Mouse (Mus musculus) lung, embryonic 14.5 days (tissue): ENCODE data around the gene Timp4. TPM values are rescaled to one million over a fixed set of nuclear protein-coding genes. Genes with fewer than 3 reads are reported as not detected.

Source experiments
- ATAC-seq: fragments of 200-750 bp; cut with Nextera tagmentation; 2 replicates; pipeline ENCODE4 v1.8.0; 2017; ENCODE audit warnings: mild to moderate bottlenecking, moderate TSS enrichment, moderate library complexity; ENCODE audit not compliant: insufficient read depth
- DNase-seq: peaks from one replicate; pipeline ENCODE4 v3.0.0-alpha.2; 2015
- H3K27ac ChIP-seq: fragments of 300-500 bp; sonication (generic); 2 replicates; pipeline ENCODE4 v1.5.1; 2014; ENCODE audit warnings: low read depth, mild to moderate bottlenecking, moderate library complexity
- H3K27me3 ChIP-seq: fragments of 300-500 bp; sonication (generic); 2 replicates; pipeline ENCODE4 v1.6.1; 2014; ENCODE audit warnings: low read length, control low read depth; ENCODE audit not compliant: insufficient read depth
- H3K36me3 ChIP-seq: fragments of 300-500 bp; sonication (generic); 2 replicates; pipeline ENCODE4 v1.6.1; 2014; ENCODE audit warnings: control low read depth; ENCODE audit not compliant: insufficient read depth
- H3K4me1 ChIP-seq: fragments of 300-500 bp; sonication (generic); 2 replicates; pipeline ENCODE4 v1.6.1; 2014; ENCODE audit warnings: antibody characterized with exemption, control low read depth; ENCODE audit not compliant: insufficient read depth
- H3K4me2 ChIP-seq: fragments of 300-500 bp; sonication (generic); 2 replicates; pipeline ENCODE4 v1.6.1; 2014; ENCODE audit warnings: mild to moderate bottlenecking
- H3K4me3 ChIP-seq: fragments of 300-500 bp; sonication (generic); 2 replicates; pipeline ENCODE4 v1.5.1; 2014; ENCODE audit warnings: low read depth, low read length
- H3K9ac ChIP-seq: fragments of 300-500 bp; sonication (generic); 2 replicates; pipeline ENCODE4 v1.6.1; 2014
- H3K9me3 ChIP-seq: fragments of 300-500 bp; sonication (generic); 2 replicates; pipeline ENCODE4 v1.6.1; 2016; ENCODE audit warnings: low read depth, low read length, control low read depth
- CTCF ChIP-seq: IDR thresholded peaks from 2 replicates; pipeline ENCODE4 v1.5.1; 2016; ENCODE audit warnings: antibody characterized with exemption, low read depth
- WGBS: fragments of 180-500 bp; shearing (Covaris S2); extraction: QIAGEN DNeasy Blood & Tissue Kit; methylation state at CpG from one replicate; pipeline ENCODE4 v1.1.7; 2014; 5-methylcytosine and 5-hydroxymethylcytosine counted together
- polyA plus RNA-seq: library from polyadenylated mRNA; unstranded; fragments of >200 nt; fragmentation: Nextera tagmentation; extraction: Ambion mirVana; gene quantifications from 2 replicates; pipeline ENCODE4 v1.2.1, GENCODE M21; 2014

The Timp4 gene
- polyA plus RNA-seq, 1 experiment from 2014 or later, result 1.1 TPM

DNA sequence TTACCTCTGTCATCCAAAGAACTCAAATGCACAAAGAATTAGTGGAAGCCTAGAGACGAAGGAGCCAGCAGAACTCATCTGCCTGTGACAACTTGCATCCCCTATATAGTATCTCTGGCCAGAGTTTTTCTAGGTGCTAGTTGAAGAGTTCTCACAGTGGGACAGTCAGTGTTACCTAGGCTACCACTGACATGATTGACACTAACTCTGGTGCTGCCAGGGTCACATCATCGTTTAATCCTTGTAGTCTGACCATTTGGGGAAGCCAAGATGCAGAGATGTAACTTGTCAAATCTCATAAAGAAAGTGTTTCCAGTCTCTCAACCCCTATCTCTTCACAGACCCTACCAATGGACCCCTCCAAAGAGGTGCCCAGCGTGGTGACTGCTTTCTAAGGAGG is 19.3 kb upstream of the Timp4 start:
- ATAC-seq (no peak), DNase-seq (no peak)
- peak overlapping the region; percentile 19 for H3K27ac ChIP-seq
- H3K4me3 ChIP-seq, result no peak overlapping the region
- H3K9ac ChIP-seq, result no peak overlapping the region
- H3K9me3 ChIP-seq, result no peaks in the 10 kb centered on the region
- no peaks in the 10 kb centered on the region for H3K36me3 ChIP-seq
- no peak overlapping the region for H3K4me2 ChIP-seq
- TF ChIP-seq CTCF, result no peak
- H3K4me1 ChIP-seq, result peaks cover 5% of the 10 kb centered on the region
- WGBS, result 64% methylated on average over 3 of the region's 3 CpGs
- no peaks in the 10 kb centered on the region for H3K27me3 ChIP-seq

DNA sequence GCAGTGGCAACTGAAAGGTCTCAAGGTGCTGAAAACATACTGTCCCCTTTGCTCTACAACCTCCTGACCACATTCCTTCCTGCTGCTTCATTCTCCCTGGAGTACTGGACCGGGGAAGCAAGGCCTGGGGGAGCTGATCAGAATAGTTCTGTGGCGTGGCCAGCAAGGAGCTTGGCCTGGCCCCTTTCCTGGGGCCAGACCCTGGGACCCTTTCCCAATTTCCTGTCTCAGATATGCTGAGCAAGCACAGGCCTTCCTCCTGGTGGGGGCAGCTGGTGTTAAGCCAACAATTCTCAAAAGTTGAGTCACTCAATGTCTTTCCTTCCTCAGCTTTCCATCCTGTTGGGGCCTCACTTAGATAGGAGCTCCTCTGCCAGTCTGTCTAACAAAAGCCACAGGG is 18.1 kb upstream of the Timp4 start:
- Histone ChIP-seq H3K36me3 (no peaks in the 10 kb centered on the region), H3K4me2 (no peak overlapping the region), H3K4me1 (peaks cover 5% of the 10 kb centered on the region), H3K4me3 (no peak overlapping the region), H3K27me3 (no peaks in the 10 kb centered on the region), H3K9ac (no peak overlapping the region), H3K9me3 (no peaks in the 10 kb centered on the region), H3K27ac (no peak overlapping the region)
- TF ChIP-seq CTCF, result no peak
- WGBS, result 48% methylated on average over 2 of the region's 2 CpGs
- ATAC-seq, result no peak
- peak; percentile 22 for DNase-seq

DNA sequence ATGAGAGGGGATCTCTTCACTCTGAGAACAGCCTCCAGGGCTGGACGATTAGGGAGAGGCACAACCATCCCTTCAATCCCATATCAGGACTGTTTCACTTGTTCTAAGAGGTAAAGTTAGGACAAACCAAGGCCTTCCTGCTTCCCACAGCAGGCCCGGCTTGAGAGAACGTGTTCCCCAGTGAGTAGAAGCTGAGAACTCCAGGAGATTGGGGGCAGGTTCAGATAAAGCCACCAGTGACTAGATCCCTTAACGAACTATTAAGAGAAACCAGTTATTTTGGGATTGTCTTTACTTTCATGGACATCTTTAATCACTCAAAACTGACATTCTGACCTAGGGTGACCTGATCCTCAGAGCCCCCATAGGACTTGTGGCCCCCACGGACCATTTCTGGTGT is 17.6 kb upstream of the Timp4 start:
- Histone ChIP-seq H3K4me2 (no peak overlapping the region), H3K27me3 (no peaks in the 10 kb centered on the region), H3K9me3 (no peaks in the 10 kb centered on the region), H3K4me1 (peaks cover 5% of the 10 kb centered on the region), H3K9ac (no peak overlapping the region), H3K36me3 (no peaks in the 10 kb centered on the region), H3K4me3 (no peak overlapping the region), H3K27ac (no peak overlapping the region)
- no peak for DNase-seq
- ATAC-seq, result no peak
- 62% methylated on average over 5 of the region's 5 CpGs for WGBS
- no peak for TF ChIP-seq CTCF

DNA sequence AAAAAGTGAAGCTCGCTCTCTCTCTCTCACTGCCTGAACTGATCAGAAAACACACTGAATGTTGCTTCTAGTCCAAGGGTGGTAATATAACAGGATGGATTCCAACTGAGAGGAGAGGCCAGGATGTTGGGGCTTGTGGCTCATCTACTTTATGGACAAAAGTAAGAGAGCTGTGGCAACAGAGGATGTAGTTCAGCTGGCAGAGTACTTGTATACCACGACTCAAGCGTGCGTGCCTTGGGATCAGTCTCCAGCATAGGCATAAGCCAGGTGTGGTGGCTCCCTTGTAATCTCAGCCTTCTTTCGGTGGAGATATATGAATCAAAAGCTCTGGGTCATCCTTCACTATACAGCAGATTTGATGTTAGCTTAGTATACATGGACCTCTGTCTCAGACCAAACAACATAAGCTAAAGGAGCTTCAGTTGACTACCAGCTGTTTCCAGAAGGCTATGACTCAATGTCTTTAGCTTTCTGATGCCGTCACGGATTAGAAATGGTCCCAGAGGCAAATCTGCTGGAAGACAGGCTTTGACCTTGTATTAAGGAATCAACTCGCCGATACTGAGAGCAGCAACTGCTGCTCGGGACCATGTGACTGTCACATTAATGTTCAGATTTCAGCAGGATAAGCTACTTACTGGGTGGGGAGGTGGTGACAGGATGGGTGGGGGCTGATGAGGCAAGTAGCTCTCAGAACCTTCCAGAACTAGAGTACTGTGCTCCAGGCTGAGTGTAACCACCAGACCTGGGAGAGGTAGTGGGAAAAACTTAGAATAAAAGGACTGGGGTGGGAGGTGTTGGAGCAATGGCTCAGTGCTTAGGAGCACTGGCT is 16.8 kb upstream of the Timp4 start:
- 84% methylated on average over 10 of the region's 10 CpGs for WGBS
- DNase-seq (no peak), ATAC-seq (no peak)
- H3K27me3 ChIP-seq, result no peaks in the 10 kb centered on the region
- H3K4me3 ChIP-seq, result no peak overlapping the region
- no peak overlapping the region for H3K27ac ChIP-seq
- no peak for TF ChIP-seq CTCF
- no peak overlapping the region for H3K9ac ChIP-seq
- no peaks in the 10 kb centered on the region for H3K9me3 ChIP-seq
- no peak overlapping the region for H3K4me2 ChIP-seq
- H3K4me1 ChIP-seq, result peaks cover 5% of the 10 kb centered on the region
- no peaks in the 10 kb centered on the region for H3K36me3 ChIP-seq

GRCm38 (mm10) chr6:115267916-115268315 is 15.9 kb upstream of the Timp4 start:
- Histone ChIP-seq H3K4me2 (no peak overlapping the region), H3K4me1 (peaks cover 5% of the 10 kb centered on the region), H3K36me3 (no peaks in the 10 kb centered on the region), H3K4me3 (no peak overlapping the region), H3K27me3 (no peaks in the 10 kb centered on the region), H3K27ac (no peak overlapping the region), H3K9ac (no peak overlapping the region), H3K9me3 (no peaks in the 10 kb centered on the region)
- peak; percentile 70; the same call in 1 of the 2 replicates for ATAC-seq
- DNase-seq, result peak; percentile 90
- 49% methylated on average over 2 of the region's 2 CpGs for WGBS
- TF ChIP-seq CTCF, result peak; percentile 96

DNA sequence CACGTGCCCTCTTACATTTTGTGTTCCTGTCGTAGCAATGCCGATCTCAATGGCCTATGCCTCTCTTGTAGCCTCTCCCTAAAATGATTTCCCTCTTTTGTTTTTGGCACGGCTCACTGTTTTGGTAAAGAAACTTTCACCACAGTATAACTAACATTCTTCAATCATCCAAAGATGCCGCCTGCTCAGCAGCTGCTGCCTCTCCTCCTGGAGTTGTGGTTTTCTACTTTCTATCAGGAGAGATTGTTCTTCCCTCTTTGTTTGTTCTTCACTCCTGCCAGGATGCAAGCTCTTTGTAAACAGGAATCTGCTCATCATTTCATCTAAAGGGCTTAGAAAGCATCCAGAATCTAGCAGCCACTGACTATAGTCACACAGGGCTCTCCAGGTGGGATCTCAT is 14.8 kb upstream of the Timp4 start:
- WGBS, result 65% methylated on average over 5 of the region's 5 CpGs
- ATAC-seq (no peak), DNase-seq (no peak)
- Histone ChIP-seq H3K4me1 (peaks cover under 1% of the 10 kb centered on the region), H3K9me3 (no peaks in the 10 kb centered on the region), H3K4me3 (no peak overlapping the region), H3K27ac (no peak overlapping the region), H3K4me2 (no peak overlapping the region), H3K36me3 (no peaks in the 10 kb centered on the region), H3K9ac (no peak overlapping the region), H3K27me3 (no peaks in the 10 kb centered on the region)
- no peak for TF ChIP-seq CTCF

DNA sequence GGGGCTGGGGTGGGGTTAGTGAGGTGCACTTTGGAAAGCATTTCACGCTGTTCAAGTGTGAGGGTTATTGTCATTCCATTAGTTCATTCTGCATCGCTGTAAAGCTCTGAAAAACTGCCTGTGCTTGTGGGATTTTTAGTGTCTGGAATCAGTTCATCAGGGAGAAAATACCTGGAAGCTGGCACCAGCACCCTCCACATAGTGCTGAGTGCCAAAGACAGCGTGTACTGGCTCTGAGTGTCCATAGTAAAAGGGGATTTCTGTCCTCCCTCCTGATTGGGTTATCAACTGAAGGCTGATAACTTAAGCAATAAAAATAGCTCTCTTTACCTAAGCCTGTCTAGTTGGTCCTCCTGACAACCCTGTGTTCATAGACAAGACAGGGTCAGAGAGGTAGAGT is 8.5 kb upstream of the Timp4 start:
- WGBS, result 73% methylated on average over 3 of the region's 3 CpGs
- no peak for TF ChIP-seq CTCF
- H3K27ac ChIP-seq, result no peak overlapping the region
- H3K9me3 ChIP-seq, result no peaks in the 10 kb centered on the region
- H3K9ac ChIP-seq, result no peak overlapping the region
- DNase-seq, result no peak
- no peak overlapping the region for H3K4me2 ChIP-seq
- H3K4me3 ChIP-seq, result no peak overlapping the region
- H3K36me3 ChIP-seq, result no peaks in the 10 kb centered on the region
- no peak for ATAC-seq
- H3K27me3 ChIP-seq, result no peaks in the 10 kb centered on the region
- H3K4me1 ChIP-seq, result no peaks in the 10 kb centered on the region

DNA sequence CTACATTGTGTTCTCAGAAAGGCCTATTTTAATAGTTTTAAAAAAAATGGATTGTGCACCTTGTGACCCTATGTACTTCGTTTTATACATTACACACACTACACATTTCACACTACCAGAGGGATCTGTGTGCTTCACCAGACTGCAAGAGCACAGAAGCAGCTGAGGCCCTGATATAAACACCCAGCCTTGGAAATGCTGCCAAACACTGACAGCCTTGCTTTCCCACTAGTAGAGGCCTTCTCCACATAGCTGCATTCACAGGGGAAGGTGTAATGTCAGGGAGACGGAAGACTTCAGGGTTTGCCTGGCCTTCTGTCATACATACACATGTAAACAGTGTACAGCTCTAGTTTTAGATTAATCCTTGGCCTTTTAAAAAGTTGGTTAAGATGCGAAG is 3.2 kb upstream of the Timp4 start:
- no peak for ATAC-seq
- Histone ChIP-seq H3K27me3 (no peaks in the 10 kb centered on the region), H3K9ac (no peak overlapping the region), H3K4me2 (no peak overlapping the region), H3K4me1 (0 out of 2 replicates have a peak, but pooled peaks cover 9% of the 10 kb centered on the region), H3K9me3 (no peaks in the 10 kb centered on the region), H3K36me3 (no peaks in the 10 kb centered on the region), H3K27ac (no peak overlapping the region), H3K4me3 (no peak overlapping the region)
- no peak for TF ChIP-seq CTCF
- WGBS, result 59% methylated on average over 3 of the region's 3 CpGs
- peak; percentile 69 for DNase-seq
